24 mouse cellular contexts compared by ENCODE assay signal in the genomic region with DNA sequence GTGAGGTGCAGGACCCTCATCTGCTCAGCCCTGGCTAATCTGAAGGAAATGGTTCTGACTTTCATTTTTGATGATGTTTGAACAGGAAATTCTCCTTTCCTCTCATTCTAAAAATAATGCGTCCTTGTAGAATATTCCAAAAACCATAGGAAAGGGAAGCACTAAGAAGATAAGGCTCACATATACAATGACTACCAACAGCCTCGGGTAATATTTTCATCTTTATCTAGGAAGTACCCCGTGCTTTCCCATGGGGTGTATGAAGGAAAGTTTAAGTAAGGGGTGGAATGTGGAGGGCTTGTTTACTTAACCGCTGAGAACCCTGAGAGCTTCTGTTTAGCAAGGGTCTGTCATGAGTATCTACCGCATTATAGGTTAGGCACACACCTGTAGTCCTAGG. TPM values are rescaled to one million over a fixed set of nuclear protein-coding genes. Genes with fewer than 3 reads are reported as not detected.
DNase-seq lines count a peak whose midpoint lies in the region; ATAC-seq and TF ChIP-seq lines count a peak whose summit lies in the region.
"Had no signal": no experiment of that assay in that cellular context is flagged by ENCODE, and none has a peak within 500 bp of the region (broad histone marks: within the 10 kb centered on the region; RNA-seq: fewer than 3 reads in every experiment).

No protein-coding gene starts in this region.

- H3K4me3 ChIP-seq in kidney, adult 2 months (ENCODE audit: insufficient read depth, low read depth, low read length) = no peak overlapping the region
- H3K4me3 ChIP-seq in liver, embryonic 16.5 days (ENCODE audit: low read depth, low read length) = no peak overlapping the region
- no peak overlapping the region for H3K4me3 ChIP-seq in liver, embryonic 12.5 days
- H3K4me3 ChIP-seq in megakaryocyte, embryonic 14.5 days (replicated peaks) = peak overlapping the region; percentile 42
- no peak overlapping the region for H3K4me3 ChIP-seq in limb, embryonic 10.5 days
- H3K4me3 ChIP-seq: forebrain, embryonic 10.5 days; heart, embryonic 15.5 days; midbrain, embryonic 15.5 days; neural tube, embryonic 12.5 days had no signal

- H3K4me1 ChIP-seq in kidney, adult 2 months (ENCODE audit: control insufficient read depth, insufficient read depth, low read length) = no peaks in the 10 kb centered on the region
- no peaks in the 10 kb centered on the region for H3K4me1 ChIP-seq in liver, embryonic 16.5 days (ENCODE audit: control insufficient read depth, low read depth, low read length)
- no peaks in the 10 kb centered on the region for H3K4me1 ChIP-seq in liver, embryonic 12.5 days
- peaks cover 71% of the 10 kb centered on the region for H3K4me1 ChIP-seq in megakaryocyte, embryonic 14.5 days
- no peaks in the 10 kb centered on the region for H3K4me1 ChIP-seq in limb, embryonic 10.5 days
- H3K4me1 ChIP-seq: forebrain, embryonic 10.5 days; heart, embryonic 15.5 days; midbrain, embryonic 15.5 days; neural tube, embryonic 12.5 days had no signal

- TF ChIP-seq POLR2A in kidney, adult 2 months (IDR thresholded peaks at IDR 0.05; ENCODE audit: low read depth, low read length) = no peak

- no peak overlapping the region for H3K9ac ChIP-seq in liver, embryonic 16.5 days (ENCODE audit: low read depth, low read length)
- H3K9ac ChIP-seq in liver, embryonic 12.5 days = no peak overlapping the region
- H3K9ac ChIP-seq: heart, embryonic 15.5 days; midbrain, embryonic 15.5 days; neural tube, embryonic 12.5 days had no signal

- peak overlapping the region; percentile 67 for H3K27ac ChIP-seq in kidney, adult 2 months (ENCODE audit: insufficient read depth, low read depth, low read length)
- H3K27ac ChIP-seq in liver, embryonic 16.5 days (ENCODE audit: low read length) = no peak overlapping the region
- no peak overlapping the region for H3K27ac ChIP-seq in liver, embryonic 12.5 days
- H3K27ac ChIP-seq in limb, embryonic 10.5 days = no peak overlapping the region
- H3K27ac ChIP-seq: forebrain, embryonic 10.5 days; heart, embryonic 15.5 days; hindbrain, postnatal 0 days; midbrain, embryonic 15.5 days; neural tube, embryonic 12.5 days had no signal

- ATAC-seq in liver, embryonic 16.5 days (ENCODE audit: low read depth) = 0 out of 2 replicates have a peak, but pooled peaks have one; percentile 30
- no peak for ATAC-seq in liver, embryonic 12.5 days
- ATAC-seq in megakaryocyte, adult 5-6 weeks (ENCODE audit: poor library complexity, severe bottlenecking) = no peak
- ATAC-seq: forebrain, embryonic 16.5 days; hindbrain, postnatal 0 days; intestine, embryonic 16.5 days; midbrain, embryonic 15.5 days had no signal

- no peaks in the 10 kb centered on the region for H3K9me3 ChIP-seq in liver, embryonic 16.5 days (replicated peaks; ENCODE audit: control insufficient read depth, low read length)
- no peaks in the 10 kb centered on the region for H3K9me3 ChIP-seq in liver, embryonic 12.5 days (replicated peaks)
- peaks cover 7% of the 10 kb centered on the region for H3K9me3 ChIP-seq in megakaryocyte, embryonic 14.5 days
- H3K9me3 ChIP-seq in limb, embryonic 10.5 days (replicated peaks) = no peaks in the 10 kb centered on the region
- H3K9me3 ChIP-seq: forebrain, embryonic 10.5 days; heart, embryonic 15.5 days; midbrain, embryonic 15.5 days; neural tube, embryonic 12.5 days had no signal

- H3K27me3 ChIP-seq in kidney, adult 2 months (replicated peaks; ENCODE audit: control insufficient read depth, insufficient read depth, low read length) = no peaks in the 10 kb centered on the region
- no peaks in the 10 kb centered on the region for H3K27me3 ChIP-seq in liver, embryonic 16.5 days (ENCODE audit: control insufficient read depth, insufficient read depth, low read depth, low read length)
- H3K27me3 ChIP-seq in liver, embryonic 12.5 days (replicated peaks) = no peaks in the 10 kb centered on the region
- peaks cover under 1% of the 10 kb centered on the region for H3K27me3 ChIP-seq in megakaryocyte, embryonic 14.5 days (replicated peaks)
- no peaks in the 10 kb centered on the region for H3K27me3 ChIP-seq in limb, embryonic 10.5 days (ENCODE audit: low read depth, poor library complexity, severe bottlenecking)
- H3K27me3 ChIP-seq: heart, embryonic 15.5 days; midbrain, embryonic 15.5 days; neural tube, embryonic 12.5 days had no signal

- H3K36me3 ChIP-seq in kidney, adult 2 months (ENCODE audit: control insufficient read depth, insufficient read depth, low read length) = peaks cover 1% of the 10 kb centered on the region; the same call in 1 of the 2 replicates
- no peaks in the 10 kb centered on the region for H3K36me3 ChIP-seq in liver, embryonic 16.5 days (ENCODE audit: control insufficient read depth, insufficient read depth)
- H3K36me3 ChIP-seq in liver, embryonic 12.5 days = no peaks in the 10 kb centered on the region
- H3K36me3 ChIP-seq in megakaryocyte, embryonic 14.5 days (replicated peaks; ENCODE audit: low read length) = peaks cover 4% of the 10 kb centered on the region
- no peaks in the 10 kb centered on the region for H3K36me3 ChIP-seq in limb, embryonic 10.5 days
- H3K36me3 ChIP-seq: forebrain, embryonic 10.5 days; heart, embryonic 15.5 days; midbrain, embryonic 15.5 days; neural tube, embryonic 12.5 days had no signal

- DNase-seq in kidney, adult 2 months = no peak
- no peak for DNase-seq in kidney, adult 18-20 months
- no peak for DNase-seq in limb, embryonic 10.5 days (ENCODE audit: low spot score)
- DNase-seq: adrenal gland, adult 2 months; B cell, adult 2 months; cerebellum, adult 18-20 months; cerebellum, postnatal 14 days; gastrocnemius, postnatal 36 days; kidney, postnatal 14 days; retina, postnatal 1 day; right cerebral cortex, postnatal 25 days; spleen, adult 18-20 months; thymus, postnatal 14 days had no signal

- H3K4me2 ChIP-seq in liver, embryonic 16.5 days (ENCODE audit: low read depth, low read length) = no peak overlapping the region
- H3K4me2 ChIP-seq in liver, embryonic 12.5 days = no peak overlapping the region
- H3K4me2 ChIP-seq: heart, embryonic 15.5 days; midbrain, embryonic 15.5 days; neural tube, embryonic 12.5 days had no signal

- no peak for TF ChIP-seq CTCF in kidney, adult 2 months (conservative IDR thresholded peaks at IDR 0.05; ENCODE audit: insufficient read depth, insufficient read length, low read depth, low read length)

- WGBS in kidney, adult 2 months = 66% methylated on average over 5 of the region's 5 CpGs
- WGBS in liver, embryonic 16.5 days (ENCODE audit: insufficient replicate concordance) = 30% methylated on average over 5 of the region's 5 CpGs
- WGBS in liver, embryonic 12.5 days (ENCODE audit: insufficient replicate concordance) = 44% methylated on average over 5 of the region's 5 CpGs
- 89% methylated on average over 5 of the region's 5 CpGs for WGBS in limb, embryonic 10.5 days

RNA-seq across cellular contexts. Expression of gene Ppp1r16b, which starts 37.0 kb away (rescaled TPM):
- 20.1 and 22.2 TPM in 2 replicates for polyA plus RNA-seq in kidney, adult 2 months (2012; rRNA removed)
- 1.6 TPM in 2 replicates for polyA plus RNA-seq in liver, embryonic 16.5 days (2015; fragmentation: Nextera tagmentation; extraction: Ambion mirVana)
- 1.9 and 2.0 TPM in 2 replicates for polyA plus RNA-seq in liver, embryonic 12.5 days (2016; fragmentation: Nextera tagmentation; extraction: Ambion mirVana)
- 1.6 and 3.6 TPM in 2 replicates for polyA plus RNA-seq in megakaryocyte, embryonic 14.5 days (2012; ENCODE audit: insufficient read depth, low replicate concordance)
- total RNA-seq in megakaryocyte, adult 5-6 weeks (2015) = 0.58 and 0.98 TPM in 2 replicates
- total RNA-seq in megakaryocyte, adult 5-6 weeks (2017) = 0.70 and 1.3 TPM in 2 replicates
- 4.4 TPM in 2 replicates for polyA plus RNA-seq in limb, embryonic 10.5 days (2016; fragmentation: Nextera tagmentation; extraction: Ambion mirVana)
